Mouse (Mus musculus): ENCODE results near the gene Fut9.

Gene Fut9

DNA sequence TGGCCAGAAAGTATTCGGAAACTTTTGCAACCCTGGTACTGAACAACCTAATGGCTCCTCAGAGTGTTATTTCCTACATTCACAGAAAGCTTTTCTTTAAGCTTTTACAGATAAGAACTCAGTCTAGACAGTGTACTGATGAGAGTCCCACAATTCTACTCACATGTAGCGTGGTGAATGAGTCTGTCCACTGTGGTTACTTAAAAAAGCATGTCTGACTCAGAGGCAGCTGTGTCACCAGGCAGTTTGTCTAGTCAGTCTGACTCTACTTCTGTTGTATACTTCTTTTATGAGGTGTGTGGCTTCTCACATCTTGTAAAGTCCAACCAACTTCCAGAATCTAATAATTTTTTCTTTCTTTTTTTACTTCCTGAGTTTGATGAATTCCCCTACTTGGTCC, 154.5 kb downstream of the Fut9 start:
- no peak for DNase-seq (ENCODE audit: low spot score)

DNA sequence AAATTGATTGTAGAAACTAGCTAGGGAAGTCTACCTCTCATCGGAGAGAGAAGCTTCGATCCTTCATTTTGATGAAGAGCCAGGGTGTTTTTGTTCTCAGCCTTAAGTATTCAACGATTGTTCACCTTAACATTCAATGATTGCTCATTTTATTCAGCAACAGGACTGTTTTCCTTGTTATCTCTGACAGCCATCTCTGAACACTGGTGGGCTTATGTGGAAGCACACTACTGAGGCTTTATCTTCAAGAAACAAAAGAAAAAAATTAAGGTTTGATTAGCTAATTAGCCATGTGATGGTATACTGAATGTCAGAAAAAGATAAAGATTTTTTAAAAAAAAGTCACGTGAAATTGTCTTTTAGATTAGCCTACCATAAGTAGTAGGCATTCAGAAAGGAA, 158.1 kb downstream of the Fut9 start:
- no peak for DNase-seq (ENCODE audit: low spot score)

DNA sequence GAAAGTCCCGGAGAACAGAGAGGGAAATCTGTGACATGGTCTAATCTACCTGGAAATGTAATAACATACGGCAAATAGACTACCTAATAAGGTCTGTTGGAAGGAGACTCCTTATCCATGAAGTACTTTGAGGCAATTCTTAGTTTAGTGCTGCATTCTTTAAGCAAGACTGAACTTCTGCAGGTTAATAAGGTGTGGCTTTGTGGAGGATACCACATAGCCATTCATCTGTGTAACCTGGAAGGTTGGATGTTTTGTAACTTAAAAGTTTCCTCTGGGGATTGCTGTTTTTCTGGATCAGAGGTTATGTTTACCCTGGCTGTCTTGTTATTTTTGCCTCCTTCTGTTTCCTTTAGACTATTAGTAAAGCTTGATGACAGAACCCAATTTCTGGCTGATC, 166.8 kb downstream of the Fut9 start:
- DNase-seq (ENCODE audit: low spot score): no peak

DNA sequence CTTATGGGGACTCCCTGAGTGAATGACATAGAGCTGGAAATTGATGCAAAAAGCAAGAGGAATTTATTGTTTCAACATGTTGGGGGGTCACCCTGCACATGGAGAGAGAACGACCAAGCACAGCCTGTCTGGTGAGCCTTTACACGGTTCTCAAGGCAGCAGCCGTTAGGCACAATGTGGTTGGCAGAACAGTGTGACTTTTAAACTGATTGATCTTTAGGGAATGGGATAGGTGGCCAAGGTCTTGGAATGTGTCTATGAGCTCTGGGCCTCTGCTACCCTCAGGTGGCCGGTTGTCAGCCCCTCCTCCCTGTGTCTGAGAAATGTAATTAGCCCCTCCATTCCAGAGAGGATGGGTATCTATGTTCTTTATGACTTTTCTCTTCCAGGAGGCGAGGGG, 171.9 kb downstream of the Fut9 start:
- peak; percentile 4 for DNase-seq (ENCODE audit: low spot score)

DNA sequence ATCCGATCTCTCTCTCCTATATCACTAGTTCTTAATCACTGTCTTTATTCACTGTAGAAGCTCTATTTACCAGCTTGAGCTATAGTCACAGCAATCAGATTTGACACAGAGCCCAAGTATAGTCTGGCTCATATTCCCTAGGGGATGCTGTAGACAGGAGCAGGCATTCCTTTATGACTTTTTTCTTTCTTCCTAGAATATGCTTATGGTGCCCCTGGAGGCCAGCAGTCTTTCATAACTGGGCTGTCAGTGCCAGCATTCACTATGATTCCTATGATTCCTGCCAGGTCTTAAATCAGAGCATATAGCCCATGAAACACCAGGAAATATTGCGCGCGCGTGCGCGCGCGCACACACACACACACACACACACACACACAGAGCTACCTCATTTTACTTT, 172.6 kb downstream of the Fut9 start:
- DNase-seq (ENCODE audit: low spot score): peak; percentile 56

DNA sequence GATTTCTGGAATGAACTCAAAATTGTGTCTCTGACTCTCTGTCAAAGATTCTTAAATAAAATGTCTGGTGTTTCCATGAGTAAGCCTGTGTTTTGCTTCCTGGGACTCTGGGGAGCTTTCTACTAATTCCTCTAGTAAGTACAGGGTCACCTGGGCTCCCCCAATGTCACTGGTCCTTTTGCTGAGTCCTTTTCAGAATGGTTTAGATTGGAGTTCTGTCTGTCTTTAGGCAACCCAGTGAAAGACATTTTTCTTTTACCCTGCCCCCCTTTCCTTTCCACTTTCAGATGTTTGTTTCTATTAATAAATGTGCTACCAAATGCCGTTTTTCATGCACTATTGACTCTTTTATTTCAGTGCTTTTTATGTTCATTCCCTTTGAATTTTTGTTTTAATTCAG, 173.0 kb downstream of the Fut9 start:
- DNase-seq (ENCODE audit: low spot score): peak; percentile 38

DNA sequence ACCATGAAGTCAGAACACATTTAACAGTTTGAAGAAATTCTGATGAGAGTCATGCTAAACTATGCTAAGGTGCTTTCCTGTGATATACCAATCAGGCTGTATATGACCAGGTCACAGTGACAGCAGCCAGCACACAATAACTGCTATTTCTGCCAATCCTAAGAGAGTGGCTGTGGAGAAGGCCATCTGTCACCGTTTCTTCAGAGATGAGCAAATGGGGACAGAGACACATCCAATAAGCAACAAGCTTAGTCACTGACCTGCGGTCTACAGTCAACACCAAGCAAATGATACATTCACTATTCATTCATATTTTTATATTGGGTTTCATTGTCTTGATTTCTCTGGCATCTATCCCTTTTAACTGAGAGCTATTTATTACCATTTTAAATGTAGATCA, 176.9 kb downstream of the Fut9 start:
- DNase-seq (ENCODE audit: low spot score): peak; percentile 28

DNA sequence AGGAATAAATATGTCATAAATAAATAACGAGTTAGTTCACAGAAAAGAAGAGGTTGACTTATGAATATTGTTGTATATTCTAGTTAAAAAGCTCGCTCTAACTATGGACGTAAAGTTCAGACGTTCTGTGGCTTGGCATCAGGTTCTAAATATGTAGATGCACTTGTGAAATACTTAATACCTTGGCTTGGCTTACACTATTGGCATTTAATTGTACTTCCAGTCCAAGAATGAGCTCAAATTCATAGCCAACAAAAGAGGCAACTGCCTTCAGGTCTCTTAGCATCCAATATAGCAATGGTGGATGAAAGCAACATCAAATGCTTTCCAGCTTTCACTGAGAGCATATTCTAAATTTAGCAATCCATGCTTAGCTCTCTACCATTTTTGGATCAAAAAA, 182.7 kb downstream of the Fut9 start:
- no peak for DNase-seq (ENCODE audit: low spot score)

DNA sequence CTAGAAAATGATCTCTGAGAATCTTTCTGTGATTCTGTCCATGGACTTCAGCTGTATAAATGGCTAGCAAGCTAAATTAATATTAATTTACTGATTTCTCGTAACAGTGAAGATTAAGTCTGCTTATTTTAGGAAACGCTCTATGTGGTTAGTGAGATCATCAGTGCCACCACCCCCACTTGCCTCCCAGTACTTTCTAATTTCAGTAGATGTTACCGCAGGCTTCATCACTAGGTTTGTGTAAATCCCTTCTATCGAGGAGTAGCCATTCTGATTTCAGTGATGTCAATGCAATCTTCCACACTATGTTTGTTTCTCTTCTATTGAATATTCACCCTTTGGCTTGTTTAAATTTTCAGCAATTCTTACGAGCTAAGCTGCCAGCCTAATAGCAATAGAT, 186.6 kb downstream of the Fut9 start:
- DNase-seq (ENCODE audit: low spot score): no peak

DNA sequence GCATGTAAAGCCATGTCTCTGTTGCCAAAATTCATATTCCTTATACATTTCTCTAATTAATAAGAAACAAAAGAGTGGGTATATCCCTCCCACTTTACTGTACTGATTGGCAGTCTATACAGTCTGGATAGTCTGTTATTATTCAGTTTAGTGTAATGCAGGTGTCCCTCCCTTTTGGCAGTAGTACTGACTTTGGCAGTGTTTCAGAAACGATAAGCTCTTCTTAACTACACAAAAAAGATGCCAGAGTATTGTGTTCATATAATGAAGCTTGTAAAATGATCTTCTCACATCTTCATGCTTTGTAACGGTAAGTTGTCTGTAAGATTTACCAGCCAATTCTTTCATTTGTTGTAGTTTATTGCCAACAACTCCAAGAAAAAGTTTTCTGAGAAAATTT, 189.6 kb downstream of the Fut9 start:
- DNase-seq (ENCODE audit: low spot score): no peak

DNA sequence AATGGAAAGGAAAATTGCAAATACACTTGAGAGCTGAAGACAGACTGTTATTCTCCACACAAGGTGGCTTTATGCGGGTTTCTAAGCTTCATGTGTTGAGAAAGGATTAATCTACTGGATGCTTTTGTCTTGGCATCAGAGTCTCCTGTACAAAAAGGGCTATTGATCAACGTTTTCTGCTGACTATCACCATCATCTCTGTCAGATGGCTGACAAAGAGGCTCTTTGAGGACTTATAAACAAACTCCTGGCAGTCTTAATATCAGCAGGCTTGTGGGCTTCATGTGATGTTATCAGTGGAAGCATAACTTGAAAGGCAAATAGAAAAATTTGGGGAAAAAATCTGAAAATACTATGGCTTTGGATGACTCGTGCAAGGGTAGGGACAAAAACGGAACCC, 206.8 kb downstream of the Fut9 start:
- DNase-seq (ENCODE audit: low spot score): no peak

Data from retina, embryonic 14.5 days (tissue).